Mouse (Mus musculus) stomach, embryonic 16.5 days (tissue): Measurements from ENCODE around the gene Gadl1. TPM values are rescaled to one million over a fixed set of nuclear protein-coding genes. Genes with fewer than 3 reads are reported as not detected.

ENCODE experiments used
- ATAC-seq: fragments of 200-750 bp; cut with Nextera tagmentation; 2 replicates; pipeline ENCODE4 v1.8.0; 2017; ENCODE audit warnings: moderate number of reproducible peaks, moderate TSS enrichment; ENCODE audit not compliant: insufficient read depth, low FRiP score
- H3K27ac ChIP-seq: fragments of 300-500 bp; sonication (generic); 2 replicates; pipeline ENCODE4 v1.5.1; 2014; ENCODE audit warnings: low read length
- H3K27me3 ChIP-seq: fragments of 300-500 bp; sonication (generic); 2 replicates; pipeline ENCODE4 v1.6.1; 2014; ENCODE audit warnings: low read length, control low read depth, mixed read lengths; ENCODE audit not compliant: control insufficient read depth, insufficient read depth
- H3K36me3 ChIP-seq: fragments of 300-500 bp; sonication (generic); 2 replicates; pipeline ENCODE4 v1.6.1; 2014; ENCODE audit warnings: low read length; ENCODE audit not compliant: control insufficient read depth, insufficient read depth
- H3K4me1 ChIP-seq: fragments of 300-500 bp; sonication (generic); 2 replicates; pipeline ENCODE4 v1.6.1; 2014; ENCODE audit warnings: low read length, control low read depth, mixed read lengths; ENCODE audit not compliant: control insufficient read depth, insufficient read depth
- H3K4me2 ChIP-seq: fragments of 300-500 bp; sonication (generic); 2 replicates; pipeline ENCODE4 v1.6.1; 2014; ENCODE audit warnings: low read depth, low read length, mixed read lengths
- H3K4me3 ChIP-seq: fragments of 300-500 bp; sonication (generic); replicated peaks from 2 replicates; pipeline ENCODE4 v1.5.1; 2014; ENCODE audit warnings: mild to moderate bottlenecking, low read length
- H3K9ac ChIP-seq: fragments of 300-500 bp; sonication (generic); 2 replicates; pipeline ENCODE4 v1.6.1; 2014; ENCODE audit warnings: low read length
- H3K9me3 ChIP-seq: fragments of 300-500 bp; sonication (generic); replicated peaks from 2 replicates; pipeline ENCODE4 v1.6.1; 2016; ENCODE audit warnings: low read length, control low read depth; ENCODE audit not compliant: control insufficient read depth
- WGBS: fragments of 180-500 bp; shearing (Covaris S2); extraction: QIAGEN DNeasy Blood & Tissue Kit; methylation state at CpG from one replicate; pipeline ENCODE4 v1.1.7; 2014; 5-methylcytosine and 5-hydroxymethylcytosine counted together
- polyA plus RNA-seq: library from polyadenylated mRNA; unstranded; fragments of >200 nt; fragmentation: Nextera tagmentation; extraction: Ambion mirVana; gene quantifications from 2 replicates; pipeline ENCODE4 v1.2.1, GENCODE M21; 2015

The Gadl1 gene
- polyA plus RNA-seq, 1 experiment from 2014 or later: 0.71 TPM

DNA sequence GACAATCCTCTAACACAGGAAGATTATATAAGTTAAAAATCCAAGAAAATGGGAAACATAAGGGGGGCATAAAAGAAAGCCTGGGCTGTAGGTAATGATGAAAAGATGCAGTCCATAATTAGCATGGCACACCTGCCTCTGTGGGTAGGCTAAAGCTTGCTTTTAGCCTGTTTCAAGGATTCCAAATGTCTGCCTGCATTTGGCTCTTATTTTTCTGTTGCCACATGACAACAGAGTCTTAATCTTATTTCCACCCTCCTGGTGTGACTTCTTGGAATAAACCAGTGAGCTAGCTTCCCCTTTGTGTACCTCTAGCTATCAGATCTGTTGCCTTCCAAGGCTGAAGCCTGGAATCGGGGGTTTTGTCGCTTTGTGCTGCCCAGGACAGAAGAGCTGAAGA lies 69.2 kb downstream of the Gadl1 start:
- Histone ChIP-seq H3K4me1 (no peaks in the 10 kb centered on the region), H3K27me3 (no peaks in the 10 kb centered on the region), H3K27ac (no peak overlapping the region), H3K4me3 (no peak overlapping the region), H3K4me2 (no peak overlapping the region), H3K9ac (no peak overlapping the region), H3K9me3 (no peaks in the 10 kb centered on the region; the same call in 1 of the 2 replicates), H3K36me3 (no peaks in the 10 kb centered on the region)
- WGBS: 66% methylated on average over 2 of the region's 2 CpGs
- no peak for ATAC-seq

DNA sequence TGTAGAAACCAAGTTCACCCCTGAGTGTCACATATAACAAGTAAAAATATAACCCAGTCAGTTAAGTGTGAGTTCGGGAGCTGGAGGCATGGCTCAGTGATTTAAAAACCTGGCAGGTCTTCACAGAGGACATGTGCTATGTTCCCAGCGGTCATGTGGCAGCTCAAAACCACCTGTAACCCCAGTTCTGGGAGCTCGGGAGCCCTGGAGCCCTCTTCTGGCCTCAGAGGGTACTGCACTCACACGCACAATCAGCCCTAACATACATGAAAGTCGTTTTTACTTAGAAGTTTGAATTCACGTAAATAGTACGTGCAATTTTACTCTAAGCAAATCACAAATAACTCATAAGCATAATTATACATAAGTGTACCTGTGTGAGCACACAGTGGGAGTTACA lies 81.4 kb downstream of the Gadl1 start:
- ATAC-seq: no peak
- no peak overlapping the region for H3K4me2 ChIP-seq
- no peak overlapping the region for H3K9ac ChIP-seq
- H3K27me3 ChIP-seq: no peaks in the 10 kb centered on the region
- WGBS: 97% methylated on average over 7 of the region's 7 CpGs
- no peak overlapping the region for H3K4me3 ChIP-seq
- H3K36me3 ChIP-seq: no peaks in the 10 kb centered on the region
- H3K27ac ChIP-seq: no peak overlapping the region
- 0 out of 2 replicates have a peak, but pooled peaks cover 7% of the 10 kb centered on the region for H3K4me1 ChIP-seq
- 0 out of 2 replicates have a peak, but pooled peaks cover 3% of the 10 kb centered on the region for H3K9me3 ChIP-seq

DNA sequence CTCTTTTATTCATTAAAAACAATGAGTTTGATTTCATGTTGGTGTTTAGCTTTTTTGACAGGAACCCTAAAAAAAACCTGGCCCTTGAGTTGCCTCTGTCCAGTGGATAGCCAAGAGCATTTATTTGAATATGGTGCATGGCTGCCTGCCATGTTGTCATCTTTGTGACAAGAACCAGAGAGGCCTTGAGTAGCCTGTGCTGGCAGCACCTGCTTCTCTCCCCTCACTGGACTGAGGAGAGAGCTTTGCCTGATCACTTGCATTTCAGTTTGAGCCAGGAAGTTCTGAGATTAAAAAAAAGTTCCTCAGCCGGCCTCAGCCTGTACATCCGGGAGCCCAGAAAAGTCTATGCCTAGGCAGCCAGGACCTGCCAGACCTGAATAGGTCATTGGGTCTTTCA lies 85.5 kb downstream of the Gadl1 start:
- 0 out of 2 replicates have a peak, but pooled peaks cover 7% of the 10 kb centered on the region for H3K4me1 ChIP-seq
- 0 out of 2 replicates have a peak, but pooled peaks cover 3% of the 10 kb centered on the region for H3K9me3 ChIP-seq
- no peak overlapping the region for H3K4me3 ChIP-seq
- peak; percentile 81 for ATAC-seq
- H3K27ac ChIP-seq: peak overlapping the region; percentile 43; the same call in 1 of the 2 replicates
- no peak overlapping the region for H3K9ac ChIP-seq
- WGBS: 47% methylated on average over 2 of the region's 2 CpGs
- H3K36me3 ChIP-seq: no peaks in the 10 kb centered on the region
- no peak overlapping the region for H3K4me2 ChIP-seq
- no peaks in the 10 kb centered on the region for H3K27me3 ChIP-seq

DNA sequence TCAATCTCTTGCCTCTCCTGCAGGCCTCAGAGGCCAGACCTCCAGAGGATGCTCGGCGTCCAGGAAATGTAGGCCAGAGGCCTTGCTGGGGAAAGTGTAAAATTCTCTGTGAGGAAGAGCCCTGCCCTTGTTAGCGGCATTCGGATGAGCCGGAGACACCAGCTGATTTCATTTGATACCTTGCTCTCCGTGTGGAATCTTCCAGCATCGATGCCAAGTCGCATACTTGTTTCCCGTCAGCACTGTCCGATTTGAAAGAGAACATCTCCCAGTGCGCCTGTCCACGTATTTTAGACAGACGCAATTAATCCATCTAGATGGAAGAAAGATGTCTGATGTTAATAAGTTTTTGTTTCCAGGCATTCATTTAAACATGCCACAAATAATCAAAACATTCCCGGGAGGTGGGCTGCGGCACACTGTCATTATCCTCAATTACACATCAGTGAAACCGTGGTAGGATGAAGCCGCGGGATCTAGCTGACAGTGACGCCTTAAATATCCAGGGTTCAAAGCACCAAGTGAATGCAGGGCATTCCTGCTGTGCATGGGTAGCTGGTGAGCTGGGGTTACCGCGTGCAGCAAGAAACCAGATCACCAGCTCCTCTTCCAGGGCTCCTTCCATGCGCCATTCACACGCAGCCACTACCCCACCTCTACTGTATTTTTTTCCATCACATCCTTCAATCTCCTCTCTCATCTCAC lies 86.8 kb downstream of the Gadl1 start:
- Histone ChIP-seq H3K4me3 (no peak overlapping the region), H3K36me3 (no peaks in the 10 kb centered on the region), H3K27me3 (no peaks in the 10 kb centered on the region), H3K27ac (no peak overlapping the region), H3K9ac (no peak overlapping the region), H3K4me1 (0 out of 2 replicates have a peak, but pooled peaks cover 7% of the 10 kb centered on the region), H3K9me3 (no peaks in the 10 kb centered on the region), H3K4me2 (no peak overlapping the region)
- WGBS: 74% methylated on average over 23 of the region's 23 CpGs
- no peak for ATAC-seq

DNA sequence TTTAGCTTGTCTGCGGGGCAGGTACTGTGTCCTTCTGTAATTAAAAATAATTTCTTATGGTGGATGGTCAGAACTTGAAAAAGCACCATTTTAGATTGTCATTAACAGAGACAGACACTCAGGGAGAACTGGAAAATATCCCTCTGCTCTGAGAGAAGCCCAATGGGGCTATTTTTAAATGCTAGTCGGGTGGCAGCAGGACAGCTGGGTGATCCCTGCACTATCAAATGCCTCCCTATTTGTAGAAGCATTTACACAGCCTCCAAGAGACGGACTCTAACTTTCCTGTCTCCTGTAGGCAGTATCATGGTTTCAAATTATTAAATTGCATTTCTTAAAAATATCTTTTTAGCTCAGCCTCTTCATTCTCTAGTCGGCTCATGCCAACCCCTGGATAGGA lies 89.1 kb downstream of the Gadl1 start:
- Histone ChIP-seq H3K9ac (no peak overlapping the region), H3K9me3 (no peaks in the 10 kb centered on the region), H3K27ac (no peak overlapping the region), H3K4me1 (0 out of 2 replicates have a peak, but pooled peaks cover 7% of the 10 kb centered on the region), H3K4me3 (no peak overlapping the region), H3K27me3 (no peaks in the 10 kb centered on the region), H3K4me2 (no peak overlapping the region), H3K36me3 (no peaks in the 10 kb centered on the region)
- WGBS: 64% methylated on average over 4 of the region's 4 CpGs
- ATAC-seq: no peak

DNA sequence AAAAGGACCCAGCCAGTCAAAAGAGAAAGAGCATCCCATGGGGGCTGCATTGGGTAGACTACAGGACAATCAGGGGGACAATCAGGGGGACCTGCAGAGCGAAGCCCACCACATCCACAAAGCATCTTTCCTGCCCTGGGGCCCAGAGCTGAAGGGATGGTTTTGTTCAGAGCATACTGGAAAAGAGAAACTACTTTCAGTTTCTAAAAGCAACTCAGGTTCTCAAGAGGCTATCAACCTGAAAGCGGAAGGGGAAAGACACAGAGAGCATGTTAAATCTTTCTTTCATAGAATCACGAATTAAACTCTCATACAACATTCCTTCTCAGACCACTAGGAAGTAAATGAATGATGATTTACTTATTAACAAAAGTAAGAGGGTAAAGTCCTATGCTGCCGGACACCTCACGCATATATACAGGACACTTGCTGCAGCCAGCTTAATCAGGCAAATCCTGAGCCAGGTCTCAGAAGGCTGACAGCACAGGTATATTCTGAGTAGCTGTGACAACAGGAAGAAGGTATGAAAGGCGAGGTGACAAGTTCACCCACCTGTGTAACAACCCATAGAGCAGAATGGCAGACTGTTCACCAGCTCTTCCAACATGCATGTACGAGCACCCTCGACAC lies 90.2 kb downstream of the Gadl1 start:
- H3K9me3 ChIP-seq: no peaks in the 10 kb centered on the region
- H3K4me2 ChIP-seq: no peak overlapping the region
- ATAC-seq: no peak
- 85% methylated on average over 8 of the region's 8 CpGs for WGBS
- H3K27me3 ChIP-seq: no peaks in the 10 kb centered on the region
- no peak overlapping the region for H3K9ac ChIP-seq
- H3K4me3 ChIP-seq: no peak overlapping the region
- H3K36me3 ChIP-seq: no peaks in the 10 kb centered on the region
- H3K27ac ChIP-seq: no peak overlapping the region
- 0 out of 2 replicates have a peak, but pooled peaks cover 7% of the 10 kb centered on the region for H3K4me1 ChIP-seq

DNA sequence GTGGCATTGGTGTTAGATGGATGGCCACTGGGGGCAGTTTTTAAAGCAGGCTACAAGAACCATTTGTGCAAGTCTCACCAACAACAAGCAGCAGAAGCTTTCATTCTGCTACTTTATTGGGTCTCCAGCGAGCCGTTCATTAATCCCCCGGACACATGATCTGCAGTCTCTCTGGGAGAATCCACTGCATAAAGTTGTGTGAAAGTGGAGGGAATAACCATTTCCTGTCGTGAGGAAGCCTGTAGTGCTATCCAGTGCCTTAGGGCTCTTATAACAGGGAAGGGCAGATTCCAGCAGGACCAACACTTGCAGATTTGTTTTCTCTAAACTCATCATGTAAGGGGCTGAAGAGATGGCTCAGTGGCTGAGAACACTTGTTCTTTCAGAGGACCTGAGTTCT lies 104.7 kb downstream of the Gadl1 start:
- no peak overlapping the region for H3K4me3 ChIP-seq
- H3K4me1 ChIP-seq: no peaks in the 10 kb centered on the region
- 48% methylated on average over 4 of the region's 4 CpGs for WGBS
- no peaks in the 10 kb centered on the region for H3K9me3 ChIP-seq
- no peaks in the 10 kb centered on the region for H3K36me3 ChIP-seq
- H3K27me3 ChIP-seq: no peaks in the 10 kb centered on the region
- H3K4me2 ChIP-seq: no peak overlapping the region
- H3K27ac ChIP-seq: no peak overlapping the region
- ATAC-seq: no peak
- H3K9ac ChIP-seq: no peak overlapping the region

DNA sequence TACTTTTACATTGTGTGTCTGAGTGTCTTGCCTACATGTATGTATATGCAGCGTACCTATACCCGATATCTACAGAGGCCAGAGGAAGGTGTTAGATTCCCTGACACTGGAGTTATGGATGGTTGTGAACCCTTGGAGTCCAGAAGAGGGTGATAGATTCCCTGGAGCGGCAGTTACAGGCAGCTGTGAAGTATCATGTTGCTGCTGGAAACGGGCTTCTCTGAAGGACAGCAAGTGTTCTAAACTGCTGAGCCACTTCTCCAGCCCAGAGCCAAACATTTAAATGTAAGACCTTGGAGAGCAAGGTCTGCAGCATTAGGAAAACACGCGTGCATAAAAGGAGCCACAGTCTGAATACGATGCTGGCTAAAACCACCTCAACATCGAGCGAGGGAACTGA lies 107.0 kb downstream of the Gadl1 start:
- Histone ChIP-seq H3K4me1 (no peaks in the 10 kb centered on the region), H3K27me3 (no peaks in the 10 kb centered on the region), H3K4me2 (no peak overlapping the region), H3K9ac (no peak overlapping the region), H3K27ac (no peak overlapping the region), H3K4me3 (no peak overlapping the region), H3K9me3 (no peaks in the 10 kb centered on the region), H3K36me3 (no peaks in the 10 kb centered on the region)
- ATAC-seq: no peak
- WGBS: 50% methylated on average over 9 of the region's 9 CpGs

DNA sequence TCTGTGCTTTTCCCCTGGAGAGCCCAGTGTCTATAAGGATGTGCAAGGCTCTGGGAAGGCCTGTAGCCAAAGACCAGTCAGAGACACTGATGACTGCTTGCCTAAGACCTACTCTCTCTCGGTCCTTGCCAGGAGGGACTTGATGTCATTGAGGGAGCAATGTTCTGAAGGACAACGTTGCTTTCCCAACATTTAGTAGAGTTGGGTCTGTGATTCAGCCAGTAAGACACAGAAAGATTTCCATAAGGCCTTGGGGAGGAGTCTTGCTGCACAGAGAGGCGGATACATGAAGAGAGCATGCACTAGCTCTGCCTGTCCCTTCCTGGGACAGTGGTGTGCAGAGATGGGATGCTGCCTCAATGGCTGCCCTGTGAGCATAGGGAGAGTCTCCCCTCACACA lies 107.8 kb downstream of the Gadl1 start:
- Histone ChIP-seq H3K27ac (no peak overlapping the region), H3K4me1 (no peaks in the 10 kb centered on the region), H3K9me3 (no peaks in the 10 kb centered on the region), H3K36me3 (no peaks in the 10 kb centered on the region), H3K4me3 (no peak overlapping the region), H3K4me2 (no peak overlapping the region), H3K27me3 (no peaks in the 10 kb centered on the region), H3K9ac (no peak overlapping the region)
- 81% methylated on average over 3 of the region's 3 CpGs for WGBS
- ATAC-seq: no peak
